In genomic region chr4:114382627-114383026, GRCm38 (mm10) we compare ENCODE assay signal across 23 mouse cellular contexts. TPM values are rescaled to one million over a fixed set of nuclear protein-coding genes. Genes with fewer than 3 reads are reported as not detected.
DNase-seq lines count a peak whose midpoint lies in the region; ATAC-seq and TF ChIP-seq lines count a peak whose summit lies in the region.
"Had no signal": no experiment of that assay in that cellular context is flagged by ENCODE, and none has a peak within 500 bp of the region (broad histone marks: within the 10 kb centered on the region; RNA-seq: fewer than 3 reads in every experiment).

No protein-coding gene starts in this region.

- H3K4me2 ChIP-seq in forebrain, postnatal 0 days (ENCODE audit: low read depth): no peak overlapping the region
- H3K4me2 ChIP-seq in kidney, embryonic 16.5 days (replicated peaks; ENCODE audit: low read depth, low read length): no peak overlapping the region
- H3K4me2 ChIP-seq in forebrain, embryonic 16.5 days (ENCODE audit: low read length): no peak overlapping the region
- no peak overlapping the region for H3K4me2 ChIP-seq in midbrain, embryonic 16.5 days (ENCODE audit: low read length)
- H3K4me2 ChIP-seq: embryonic facial prominence, embryonic 13.5 days; heart, embryonic 15.5 days; hindbrain, embryonic 15.5 days; liver, embryonic 15.5 days had no signal

- no peaks in the 10 kb centered on the region for H3K9me3 ChIP-seq in forebrain, embryonic 10.5 days
- H3K9me3 ChIP-seq in forebrain, postnatal 0 days (ENCODE audit: low read length): no peaks in the 10 kb centered on the region
- H3K9me3 ChIP-seq in kidney, embryonic 16.5 days (ENCODE audit: low read length): peaks cover 3% of the 10 kb centered on the region; the same call in 1 of the 2 replicates
- H3K9me3 ChIP-seq in forebrain, embryonic 16.5 days (ENCODE audit: control insufficient read depth, low read length): no peaks in the 10 kb centered on the region
- H3K9me3 ChIP-seq in midbrain, embryonic 16.5 days (replicated peaks; ENCODE audit: control insufficient read depth, low read length, poor library complexity, severe bottlenecking): no peaks in the 10 kb centered on the region
- H3K9me3 ChIP-seq: embryonic facial prominence, embryonic 13.5 days; heart, embryonic 15.5 days; hindbrain, embryonic 15.5 days; liver, embryonic 15.5 days had no signal

- H3K4me1 ChIP-seq in forebrain, embryonic 10.5 days: peaks cover 21% of the 10 kb centered on the region
- no peaks in the 10 kb centered on the region for H3K4me1 ChIP-seq in forebrain, postnatal 0 days (ENCODE audit: insufficient read depth)
- H3K4me1 ChIP-seq in kidney, embryonic 16.5 days (ENCODE audit: insufficient read depth, low read length): no peaks in the 10 kb centered on the region
- peaks cover 3% of the 10 kb centered on the region; the same call in 1 of the 2 replicates for H3K4me1 ChIP-seq in forebrain, embryonic 16.5 days (replicated peaks; ENCODE audit: control insufficient read depth, insufficient read depth, low read length)
- H3K4me1 ChIP-seq in midbrain, embryonic 16.5 days (ENCODE audit: control insufficient read depth, insufficient read depth, low read length): no peaks in the 10 kb centered on the region
- H3K4me1 ChIP-seq: heart, embryonic 15.5 days; hindbrain, embryonic 15.5 days; liver, embryonic 15.5 days; megakaryocyte, embryonic 14.5 days had no signal

- DNase-seq in forebrain, embryonic 10.5 days (ENCODE audit: extremely low spot score, low spot score): peak; percentile 27
- no peak for DNase-seq in forebrain, postnatal 0 days
- DNase-seq in kidney, adult 11 months: no peak
- no peak for DNase-seq in gastrocnemius, postnatal 36 days
- DNase-seq in cerebellum, adult 18-20 months: no peak
- DNase-seq: adrenal gland, adult 2 months; cerebellum, adult 11 months; cerebellum, postnatal 36 days; gastrocnemius, adult 2 months; heart, adult 18-20 months; lung, postnatal 10 days; spleen, adult 18-20 months; thymus, adult 18-20 months had no signal

- no peaks in the 10 kb centered on the region for H3K36me3 ChIP-seq in forebrain, embryonic 10.5 days (replicated peaks)
- no peaks in the 10 kb centered on the region for H3K36me3 ChIP-seq in forebrain, postnatal 0 days (ENCODE audit: insufficient read depth)
- H3K36me3 ChIP-seq in kidney, embryonic 16.5 days (ENCODE audit: insufficient read depth, low read length): no peaks in the 10 kb centered on the region
- no peaks in the 10 kb centered on the region for H3K36me3 ChIP-seq in forebrain, embryonic 16.5 days (ENCODE audit: control insufficient read depth, insufficient read depth)
- no peaks in the 10 kb centered on the region for H3K36me3 ChIP-seq in midbrain, embryonic 16.5 days (ENCODE audit: control insufficient read depth, insufficient read depth, low read length)
- H3K36me3 ChIP-seq: embryonic facial prominence, embryonic 13.5 days; heart, embryonic 15.5 days; hindbrain, embryonic 15.5 days; liver, embryonic 15.5 days had no signal

- H3K27me3 ChIP-seq in forebrain, embryonic 10.5 days (ENCODE audit: poor library complexity, severe bottlenecking): no peaks in the 10 kb centered on the region
- no peaks in the 10 kb centered on the region for H3K27me3 ChIP-seq in forebrain, postnatal 0 days (ENCODE audit: insufficient read depth, low read length)
- H3K27me3 ChIP-seq in kidney, embryonic 16.5 days (ENCODE audit: insufficient read depth, low read length): no peaks in the 10 kb centered on the region
- H3K27me3 ChIP-seq in forebrain, embryonic 16.5 days (replicated peaks; ENCODE audit: control insufficient read depth, insufficient read depth, low read length): no peaks in the 10 kb centered on the region
- no peaks in the 10 kb centered on the region for H3K27me3 ChIP-seq in midbrain, embryonic 16.5 days (ENCODE audit: control insufficient read depth, insufficient read depth, low read depth, low read length)
- H3K27me3 ChIP-seq: hindbrain, embryonic 15.5 days; liver, embryonic 15.5 days; megakaryocyte, embryonic 14.5 days had no signal

- intact Hi-C loops in gastrocnemius, postnatal 36 days (cut with DNase I): no loop called here

- TF ChIP-seq CTCF in forebrain, postnatal 0 days (IDR thresholded peaks at IDR 0.05; ENCODE audit: low read depth): no peak

- peak overlapping the region; percentile 65; the same call in 1 of the 2 replicates for H3K27ac ChIP-seq in forebrain, embryonic 10.5 days
- H3K27ac ChIP-seq in forebrain, postnatal 0 days (ENCODE audit: low read depth, low read length): no peak overlapping the region
- no peak overlapping the region for H3K27ac ChIP-seq in kidney, embryonic 16.5 days (ENCODE audit: low read length)
- no peak overlapping the region for H3K27ac ChIP-seq in forebrain, embryonic 16.5 days (ENCODE audit: low read length)
- no peak overlapping the region for H3K27ac ChIP-seq in midbrain, embryonic 16.5 days (ENCODE audit: low read length)
- H3K27ac ChIP-seq: embryonic facial prominence, embryonic 13.5 days; gastrocnemius, adult 2 months; heart, embryonic 15.5 days; hindbrain, embryonic 15.5 days; kidney, postnatal 0 days; liver, embryonic 15.5 days had no signal

- H3K4me3 ChIP-seq in forebrain, embryonic 10.5 days: no peak overlapping the region
- H3K4me3 ChIP-seq in forebrain, postnatal 0 days (ENCODE audit: low read depth, low read length): no peak overlapping the region
- H3K4me3 ChIP-seq in kidney, embryonic 16.5 days (ENCODE audit: low read length): no peak overlapping the region
- H3K4me3 ChIP-seq in forebrain, embryonic 16.5 days (replicated peaks; ENCODE audit: low read length): no peak overlapping the region
- H3K4me3 ChIP-seq in midbrain, embryonic 16.5 days (ENCODE audit: low read depth, low read length): no peak overlapping the region
- H3K4me3 ChIP-seq: embryonic facial prominence, embryonic 13.5 days; gastrocnemius, adult 2 months; heart, embryonic 15.5 days; hindbrain, embryonic 15.5 days; liver, embryonic 15.5 days; megakaryocyte, embryonic 14.5 days had no signal

- WGBS in forebrain, embryonic 10.5 days: 6% methylated on average over 1 of the region's 1 CpGs
- 16% methylated on average over 1 of the region's 1 CpGs for WGBS in forebrain, postnatal 0 days
- WGBS in kidney, embryonic 16.5 days: 14% methylated on average over 1 of the region's 1 CpGs
- 11% methylated on average over 1 of the region's 1 CpGs for WGBS in forebrain, embryonic 16.5 days
- WGBS in midbrain, embryonic 16.5 days: 20% methylated on average over 1 of the region's 1 CpGs

- no peak for ATAC-seq in forebrain, postnatal 0 days
- peak; percentile 53; the same call in 1 of the 2 replicates for ATAC-seq in kidney, embryonic 16.5 days (ENCODE audit: low FRiP score, low TSS enrichment)
- peak; percentile 54; the same call in 1 of the 2 replicates for ATAC-seq in forebrain, embryonic 16.5 days
- peak; percentile 52; the same call in 1 of the 2 replicates for ATAC-seq in midbrain, embryonic 16.5 days

- no peak overlapping the region for H3K9ac ChIP-seq in forebrain, postnatal 0 days
- H3K9ac ChIP-seq in kidney, embryonic 16.5 days (replicated peaks; ENCODE audit: low read length): no peak overlapping the region
- H3K9ac ChIP-seq in forebrain, embryonic 16.5 days (replicated peaks; ENCODE audit: low read depth, low read length): no peak overlapping the region
- no peak overlapping the region for H3K9ac ChIP-seq in midbrain, embryonic 16.5 days (ENCODE audit: low read depth, low read length)
- H3K9ac ChIP-seq: embryonic facial prominence, embryonic 13.5 days; heart, embryonic 15.5 days; hindbrain, embryonic 15.5 days; liver, embryonic 15.5 days had no signal

RNA-seq across cellular contexts. Expression of gene Trabd2b, which starts 23.9 kb away (rescaled TPM):
- 1.00 and 1.0 TPM in 2 replicates for polyA plus RNA-seq in forebrain, embryonic 10.5 days (2016; fragmentation: Nextera tagmentation; extraction: Ambion mirVana)
- 0.71 and 0.92 TPM in 2 replicates for total RNA-seq in forebrain, postnatal 0 days (2014; rRNA removed)
- 0.43 and 0.63 TPM in 2 replicates for polyA plus RNA-seq in forebrain, postnatal 0 days (2015; fragmentation: Nextera tagmentation; extraction: Ambion mirVana)
- 5.7 and 6.1 TPM in 2 replicates for polyA plus RNA-seq in kidney, embryonic 16.5 days (2015; fragmentation: Nextera tagmentation; extraction: Ambion mirVana)
- polyA plus RNA-seq in forebrain, embryonic 16.5 days (2015; fragmentation: Nextera tagmentation; extraction: Ambion mirVana): 0.29 and 0.60 TPM in 2 replicates
- 0.32 and 0.58 TPM in 2 replicates for polyA plus RNA-seq in midbrain, embryonic 16.5 days (2015; fragmentation: Nextera tagmentation; extraction: Ambion mirVana)
- under 1 TPM; 0.94 to 0.99 TPM for total RNA-seq in gastrocnemius, postnatal 36 days (2021)
- total RNA-seq: CH12.LX had no signal
